Mouse (Mus musculus): ENCODE data around the gene Stxbp6. TPM values are rescaled to one million over a fixed set of nuclear protein-coding genes. Genes with fewer than 3 reads are reported as not detected.
A peak's percentile ranks its signal among the peaks of the same experiment; 100 is the strongest.

Gene Stxbp6
- total and polyA plus RNA-seq, 2 experiments from 2014 or later, result 19.6 to 22.6 TPM

GRCm38 (mm10) chr12:45013246-45013756, 61.2 kb downstream of the Stxbp6 start:
- Histone ChIP-seq H3K4me2 (ENCODE audit: low read depth) (no peak overlapping the region), H3K36me3 (ENCODE audit: insufficient read depth) (no peaks in the 10 kb centered on the region), H3K27me3 (ENCODE audit: insufficient read depth, low read length) (no peaks in the 10 kb centered on the region), H3K27ac (ENCODE audit: low read depth, low read length) (no peak overlapping the region), H3K4me3 (ENCODE audit: low read depth, low read length) (no peak overlapping the region), H3K4me1 (ENCODE audit: insufficient read depth) (peaks cover 6% of the 10 kb centered on the region; the same call in 1 of the 2 replicates), H3K9me3 (ENCODE audit: low read length) (no peaks in the 10 kb centered on the region), H3K9ac (no peak overlapping the region)
- no peak for TF ChIP-seq CTCF (IDR thresholded peaks at IDR 0.05; ENCODE audit: low read depth)
- peak; percentile 80 for DNase-seq
- ATAC-seq, result peak; percentile 95
- WGBS, result 28% methylated on average over 5 of the region's 5 CpGs

DNA sequence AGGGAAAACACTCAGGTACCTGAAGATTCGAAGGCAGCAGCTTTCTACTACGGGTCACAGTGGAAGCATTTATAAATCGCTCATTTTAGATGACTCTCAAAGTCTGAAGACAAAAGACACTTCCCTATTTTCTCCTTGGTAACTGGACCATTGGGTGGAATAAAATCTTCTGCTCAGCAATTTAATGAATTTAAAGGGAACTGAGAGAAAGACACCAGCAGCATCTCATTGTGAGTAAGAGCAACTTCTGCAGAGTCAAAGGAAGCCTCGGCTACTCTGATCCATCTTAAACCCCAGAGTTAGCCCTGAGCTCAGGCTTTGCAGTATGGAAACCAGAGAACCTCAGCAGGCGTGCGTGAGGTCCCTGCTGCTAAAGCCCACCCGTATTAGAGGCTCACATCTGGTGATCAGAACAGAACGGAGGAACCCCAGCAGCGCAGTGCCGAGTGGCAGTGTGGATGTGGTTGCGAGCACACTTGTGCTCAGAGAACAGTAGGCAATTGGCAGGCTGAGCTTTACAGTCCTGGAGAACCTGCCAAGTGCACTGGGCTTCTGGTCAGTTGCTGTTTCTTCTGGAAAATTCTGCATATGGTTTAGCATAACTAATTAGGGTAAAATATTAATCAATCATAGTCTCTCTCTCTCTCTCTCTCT, 62.9 kb downstream of the Stxbp6 start:
- TF ChIP-seq CTCF (IDR thresholded peaks at IDR 0.05; ENCODE audit: low read depth), result no peak
- no peaks in the 10 kb centered on the region for H3K36me3 ChIP-seq (ENCODE audit: insufficient read depth)
- H3K27ac ChIP-seq (ENCODE audit: low read depth, low read length), result no peak overlapping the region
- H3K9ac ChIP-seq, result no peak overlapping the region
- H3K27me3 ChIP-seq (ENCODE audit: insufficient read depth, low read length), result no peaks in the 10 kb centered on the region
- WGBS, result 59% methylated on average over 11 of the region's 11 CpGs
- H3K4me2 ChIP-seq (ENCODE audit: low read depth), result no peak overlapping the region
- no peak for ATAC-seq
- no peak overlapping the region for H3K4me3 ChIP-seq (ENCODE audit: low read depth, low read length)
- H3K4me1 ChIP-seq (ENCODE audit: insufficient read depth), result peaks cover 6% of the 10 kb centered on the region; the same call in 1 of the 2 replicates
- DNase-seq, result no peak
- no peaks in the 10 kb centered on the region for H3K9me3 ChIP-seq (ENCODE audit: low read length)

GRCm38 (mm10) chr12:45011006-45011405, 63.5 kb downstream of the Stxbp6 start:
- no peak overlapping the region for H3K4me2 ChIP-seq (ENCODE audit: low read depth)
- H3K27me3 ChIP-seq (ENCODE audit: insufficient read depth, low read length), result no peaks in the 10 kb centered on the region
- TF ChIP-seq CTCF (IDR thresholded peaks at IDR 0.05; ENCODE audit: low read depth), result no peak
- H3K9ac ChIP-seq, result no peak overlapping the region
- H3K4me3 ChIP-seq (ENCODE audit: low read depth, low read length), result no peak overlapping the region
- DNase-seq (no peak), ATAC-seq (no peak)
- H3K36me3 ChIP-seq (ENCODE audit: insufficient read depth), result no peaks in the 10 kb centered on the region
- no peak overlapping the region for H3K27ac ChIP-seq (ENCODE audit: low read depth, low read length)
- no peaks in the 10 kb centered on the region for H3K9me3 ChIP-seq (ENCODE audit: low read length)
- peaks cover 6% of the 10 kb centered on the region; the same call in 1 of the 2 replicates for H3K4me1 ChIP-seq (ENCODE audit: insufficient read depth)

DNA sequence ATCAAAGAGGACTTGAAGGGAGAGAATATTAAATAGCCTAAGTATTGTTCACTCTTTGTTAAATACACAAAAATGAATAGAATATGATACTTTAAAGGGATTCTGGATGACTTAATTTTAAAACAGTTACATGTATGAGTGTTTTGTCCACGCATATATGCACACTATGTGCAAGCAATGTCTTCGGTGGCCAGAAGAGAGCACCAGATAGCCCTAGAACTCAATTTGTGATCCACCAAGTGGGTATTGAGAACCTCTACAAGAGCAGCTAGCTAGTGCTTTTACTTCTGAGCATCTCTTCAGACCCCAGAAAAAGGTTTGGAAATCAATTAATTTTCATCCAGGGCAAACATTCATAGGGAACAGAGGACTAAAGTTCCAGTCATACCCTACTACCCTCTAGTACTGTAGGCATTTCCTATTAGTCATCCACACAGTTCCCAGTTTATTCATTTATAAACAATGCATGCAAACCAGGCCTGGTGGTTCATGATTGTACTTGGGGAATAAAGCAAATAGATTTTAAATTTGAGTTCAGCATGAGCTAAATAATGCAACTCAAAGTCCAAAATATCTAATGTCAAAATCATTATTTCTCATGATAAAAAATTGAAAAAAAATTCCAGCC, 64.4 kb downstream of the Stxbp6 start:
- WGBS, result 94% methylated on average over 2 of the region's 2 CpGs
- H3K9me3 ChIP-seq (ENCODE audit: low read length), result no peaks in the 10 kb centered on the region
- no peak overlapping the region for H3K4me3 ChIP-seq (ENCODE audit: low read depth, low read length)
- TF ChIP-seq CTCF (IDR thresholded peaks at IDR 0.05; ENCODE audit: low read depth), result no peak
- DNase-seq, result no peak
- no peaks in the 10 kb centered on the region for H3K36me3 ChIP-seq (ENCODE audit: insufficient read depth)
- H3K27ac ChIP-seq (ENCODE audit: low read depth, low read length), result no peak overlapping the region
- peaks cover 6% of the 10 kb centered on the region; the same call in 1 of the 2 replicates for H3K4me1 ChIP-seq (ENCODE audit: insufficient read depth)
- no peak for ATAC-seq
- H3K4me2 ChIP-seq (ENCODE audit: low read depth), result no peak overlapping the region
- no peak overlapping the region for H3K9ac ChIP-seq
- H3K27me3 ChIP-seq (ENCODE audit: insufficient read depth, low read length), result no peaks in the 10 kb centered on the region

DNA sequence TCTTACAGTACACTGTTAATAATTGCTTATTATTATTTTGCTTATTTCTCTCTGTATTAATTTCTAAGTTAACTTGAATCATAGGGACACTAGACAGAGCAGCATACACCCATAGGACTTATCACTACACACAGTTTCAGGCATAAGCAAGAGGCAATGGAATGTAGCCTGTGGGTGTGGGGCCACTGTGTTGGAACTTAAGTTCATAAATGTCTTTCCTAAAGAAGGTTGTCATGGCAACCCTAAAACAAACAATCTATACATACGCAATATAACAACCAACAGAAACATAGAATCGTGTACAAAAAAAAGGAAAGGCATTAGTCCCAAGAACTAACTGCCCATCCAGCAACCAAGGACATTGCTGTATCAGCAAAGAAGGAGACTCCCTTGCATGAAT, 67.9 kb downstream of the Stxbp6 start:
- no peak for ATAC-seq
- WGBS, result 72% methylated on average over 2 of the region's 2 CpGs
- no peak overlapping the region for H3K4me3 ChIP-seq (ENCODE audit: low read depth, low read length)
- H3K9ac ChIP-seq, result no peak overlapping the region
- no peak for TF ChIP-seq CTCF (IDR thresholded peaks at IDR 0.05; ENCODE audit: low read depth)
- H3K27ac ChIP-seq (ENCODE audit: low read depth, low read length), result no peak overlapping the region
- H3K36me3 ChIP-seq (ENCODE audit: insufficient read depth), result no peaks in the 10 kb centered on the region
- H3K27me3 ChIP-seq (ENCODE audit: insufficient read depth, low read length), result no peaks in the 10 kb centered on the region
- no peaks in the 10 kb centered on the region for H3K4me1 ChIP-seq (ENCODE audit: insufficient read depth)
- no peak overlapping the region for H3K4me2 ChIP-seq (ENCODE audit: low read depth)
- H3K9me3 ChIP-seq (ENCODE audit: low read length), result no peaks in the 10 kb centered on the region
- no peak for DNase-seq

- Histone ChIP-seq H3K9me3 (ENCODE audit: low read length) (no peaks in the 10 kb centered on the region), H3K4me3 (ENCODE audit: low read depth, low read length) (no peak overlapping the region), H3K9ac (no peak overlapping the region), H3K4me1 (ENCODE audit: insufficient read depth) (no peaks in the 10 kb centered on the region), H3K27ac (ENCODE audit: low read depth, low read length) (no peak overlapping the region), H3K27me3 (ENCODE audit: insufficient read depth, low read length) (no peaks in the 10 kb centered on the region), H3K36me3 (ENCODE audit: insufficient read depth) (no peaks in the 10 kb centered on the region), H3K4me2 (ENCODE audit: low read depth) (no peak overlapping the region)
- WGBS, result 67% methylated on average over 4 of the region's 4 CpGs
- TF ChIP-seq CTCF (IDR thresholded peaks at IDR 0.05; ENCODE audit: low read depth), result no peak
- no peak for DNase-seq
- ATAC-seq, result no peak
Measured at GRCm38 (mm10) chr12:45006049-45006448, 68.5 kb downstream of the Stxbp6 start.

- Histone ChIP-seq H3K4me1 (ENCODE audit: insufficient read depth) (no peaks in the 10 kb centered on the region), H3K9me3 (ENCODE audit: low read length) (no peaks in the 10 kb centered on the region), H3K36me3 (ENCODE audit: insufficient read depth) (no peaks in the 10 kb centered on the region), H3K4me2 (ENCODE audit: low read depth) (no peak overlapping the region), H3K9ac (no peak overlapping the region), H3K27ac (ENCODE audit: low read depth, low read length) (no peak overlapping the region), H3K4me3 (ENCODE audit: low read depth, low read length) (no peak overlapping the region), H3K27me3 (ENCODE audit: insufficient read depth, low read length) (no peaks in the 10 kb centered on the region)
- no peak for TF ChIP-seq CTCF (IDR thresholded peaks at IDR 0.05; ENCODE audit: low read depth)
- no peak for DNase-seq
- ATAC-seq, result no peak
- 95% methylated on average over 1 of the region's 1 CpGs for WGBS
Measured at GRCm38 (mm10) chr12:45001996-45002395, 72.5 kb downstream of the Stxbp6 start.
